Mouse (Mus musculus) bone marrow, adult 2 months (tissue): ENCODE results near the gene Ddx5. TPM values are rescaled to one million over a fixed set of nuclear protein-coding genes. Genes with fewer than 3 reads are reported as not detected.

Source experiments
- H3K27ac ChIP-seq: fragments of 200-500 bp; 2 replicates; pipeline ENCODE4 v1.5.1; 2012; ENCODE audit warnings: low read depth, mild to moderate bottlenecking, control low read depth, inconsistent platforms, low read length; ENCODE audit not compliant: control insufficient read depth, poor library complexity, insufficient read depth
- H3K4me1 ChIP-seq: fragments of 200-500 bp; 2 replicates; pipeline ENCODE4 v1.6.1; 2011; ENCODE audit warnings: low read length; ENCODE audit not compliant: control insufficient read depth, insufficient read depth
- H3K4me3 ChIP-seq: fragments of 200-500 bp; replicated peaks from 2 replicates; pipeline ENCODE3; 2011; ENCODE audit warnings: mild to moderate bottlenecking, low read depth, low read length, control low read depth; ENCODE audit not compliant: control insufficient read depth
- CTCF ChIP-seq: fragments of 200-500 bp; IDR thresholded peaks from 2 replicates; pipeline ENCODE4 v1.5.1; 2011; ENCODE audit warnings: low read length, control low read depth; ENCODE audit not compliant: control insufficient read depth, insufficient read depth
- POLR2A ChIP-seq: fragments of 200-500 bp; IDR thresholded peaks from 2 replicates; pipeline ENCODE4 v1.6.1; 2011; ENCODE audit warnings: low read depth, mild to moderate bottlenecking, control low read depth, low read length, borderline replicate concordance; ENCODE audit not compliant: control insufficient read depth
- whole genome bisulfite sequencing: fragments of 180-500 bp; shearing (Covaris S2); methylation state at CpG from one replicate; pipeline ENCODE4 v1.1.7; 2018; 5-methylcytosine and 5-hydroxymethylcytosine counted together
- polyA plus RNA-seq: library from polyadenylated mRNA; stranded (reverse); fragments of >200 nt; gene quantifications from 2 replicates; pipeline ENCODE4 v1.2.4, GENCODE M21; 2011; ENCODE audit warnings: low replicate concordance; ENCODE audit not compliant: missing spikeins, insufficient read depth, insufficient read length

Gene Ddx5
- polyA plus RNA-seq, 1 experiment, result 600 TPM

GRCm38 (mm10) chr11:106779388-106780088 is 9.4 kb downstream of the Ddx5 start, which contains the start of gene Polg2:
TSS of gene Polg2 (minus strand) at chr11:106779537.
- WGBS, result 2% methylated on average over 30 of the region's 30 CpGs
- H3K4me3 ChIP-seq, result peak within 1 kb of the TSS; percentile 83
- peak within 1 kb of the TSS; percentile 95 for H3K27ac ChIP-seq
- H3K4me1 ChIP-seq, result no peaks in the 10 kb centered on the region; the same call in 1 of the 2 replicates
- TF ChIP-seq CTCF (no peak), POLR2A (peak; percentile 97)

GRCm38 (mm10) chr11:106778589-106779387 is 10.2 kb downstream of the Ddx5 start:
- peak overlapping the region; percentile 83 for H3K4me3 ChIP-seq
- TF ChIP-seq POLR2A, result no peak
- TF ChIP-seq CTCF, result no peak
- peak overlapping the region; percentile 95 for H3K27ac ChIP-seq
- H3K4me1 ChIP-seq, result no peaks in the 10 kb centered on the region; the same call in 1 of the 2 replicates
- under 1% methylated on average over 39 of the region's 39 CpGs for WGBS

GRCm38 (mm10) chr11:106778132-106778531 is 10.9 kb downstream of the Ddx5 start:
- 71% methylated on average over 7 of the region's 7 CpGs for WGBS
- no peak overlapping the region for H3K4me3 ChIP-seq
- no peak overlapping the region for H3K27ac ChIP-seq
- no peaks in the 10 kb centered on the region; the same call in none of the 2 replicates for H3K4me1 ChIP-seq
- TF ChIP-seq CTCF (no peak), POLR2A (no peak)

- TF ChIP-seq POLR2A (no peak), CTCF (no peak)
- H3K4me3 ChIP-seq, result no peak overlapping the region
- H3K27ac ChIP-seq, result no peak overlapping the region
- no peaks in the 10 kb centered on the region; the same call in none of the 2 replicates for H3K4me1 ChIP-seq
- 72% methylated on average over 3 of the region's 3 CpGs for WGBS
Observed at GRCm38 (mm10) chr11:106777395-106777794, 11.6 kb downstream of the Ddx5 start.

DNA sequence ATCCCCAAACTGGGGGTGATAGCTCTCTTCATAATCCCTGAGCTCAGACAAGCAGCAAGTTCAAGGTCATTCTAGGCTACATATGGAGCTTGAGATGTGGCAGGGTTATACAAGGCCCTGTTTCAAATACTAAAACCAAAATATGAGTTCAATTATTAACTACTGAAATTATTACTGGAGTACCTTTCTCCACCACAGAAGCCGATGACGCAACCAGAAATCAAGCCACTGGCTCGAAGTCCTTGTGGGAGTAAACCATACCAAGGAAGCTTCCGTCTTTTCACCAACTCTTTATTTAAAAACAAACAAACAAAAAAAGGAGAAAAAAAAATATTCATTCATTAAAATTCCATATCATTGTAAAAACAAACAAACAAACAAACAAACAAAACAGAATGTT is 12.0 kb downstream of the Ddx5 start:
- no peak for TF ChIP-seq CTCF
- TF ChIP-seq POLR2A, result no peak
- no peak overlapping the region for H3K4me3 ChIP-seq
- H3K27ac ChIP-seq, result no peak overlapping the region
- WGBS, result 44% methylated on average over 4 of the region's 4 CpGs
- H3K4me1 ChIP-seq, result no peaks in the 10 kb centered on the region; the same call in none of the 2 replicates

DNA sequence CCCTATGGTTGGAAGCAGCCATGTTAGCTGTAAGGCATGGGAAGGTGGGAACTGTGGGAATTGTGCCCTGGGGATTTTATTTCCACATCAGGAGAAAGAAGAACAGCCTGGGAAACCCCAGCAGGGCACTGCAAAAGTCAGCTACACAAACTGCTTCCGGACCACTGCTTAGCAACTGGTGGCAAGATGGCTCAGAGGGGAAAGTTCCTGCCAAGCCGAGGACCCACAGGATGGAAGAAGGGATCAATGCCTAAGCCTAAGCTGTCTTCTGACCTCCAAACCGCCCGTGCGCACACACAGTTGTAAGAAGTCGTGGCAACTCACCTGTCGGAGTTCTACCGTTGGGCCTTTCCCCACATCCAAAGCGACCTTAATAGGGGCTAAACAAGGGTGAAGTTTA is 15.9 kb downstream of the Ddx5 start:
- 86% methylated on average over 9 of the region's 9 CpGs for WGBS
- no peak overlapping the region for H3K4me3 ChIP-seq
- no peak overlapping the region for H3K27ac ChIP-seq
- no peak for TF ChIP-seq POLR2A
- no peak for TF ChIP-seq CTCF
- H3K4me1 ChIP-seq, result no peaks in the 10 kb centered on the region; the same call in 1 of the 2 replicates

DNA sequence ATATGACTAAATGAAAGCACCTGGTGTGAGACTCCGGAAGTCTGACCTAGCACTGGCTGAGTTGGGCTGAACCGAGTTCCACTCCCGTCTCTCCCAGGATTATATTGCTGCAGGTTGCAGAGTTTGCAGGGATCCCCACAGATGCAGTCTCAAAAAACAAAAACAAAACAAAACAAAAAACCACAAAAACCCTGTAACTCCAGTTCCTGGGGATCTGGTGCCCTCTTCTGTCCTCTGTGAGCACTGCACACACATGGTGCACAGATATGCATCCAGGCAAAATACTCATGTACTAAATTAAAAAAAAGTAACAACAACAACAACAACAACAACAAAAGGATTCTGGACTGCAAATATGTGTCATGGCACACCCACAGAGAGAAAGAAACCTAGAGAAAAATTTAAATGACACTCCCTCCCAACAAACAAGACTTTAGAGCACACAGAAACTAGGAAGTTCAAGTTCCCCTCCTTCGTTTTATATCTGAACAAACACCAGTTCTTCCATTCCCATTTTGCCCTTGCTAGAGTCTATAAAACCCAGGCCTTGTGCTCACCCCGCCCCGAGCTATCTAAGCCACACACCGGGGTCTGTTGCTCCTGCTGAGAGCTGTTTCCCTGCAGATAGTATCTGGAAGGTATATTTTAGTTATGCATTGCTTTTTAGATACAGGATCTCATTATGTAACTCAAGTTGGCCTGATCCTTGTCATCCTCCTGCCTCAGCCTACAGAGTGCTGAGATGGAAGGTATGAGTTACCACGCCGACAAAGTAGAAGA is 18.6 kb downstream of the Ddx5 start:
- Histone ChIP-seq H3K27ac (no peak overlapping the region), H3K4me3 (no peak overlapping the region), H3K4me1 (no peaks in the 10 kb centered on the region; the same call in 1 of the 2 replicates)
- TF ChIP-seq CTCF (peak; percentile 79), POLR2A (no peak)
- WGBS, result 72% methylated on average over 9 of the region's 9 CpGs
